Mouse (Mus musculus) thymus, postnatal 25 days (tissue): ENCODE measurements at regions not wholly inside any gene's neighbourhood (a gene's known extent, or its start where the extent isn't known, plus 50 kb on each side); places are given as distances from the start of the nearest gene placed in this dataset.

Experiments
- DNase-seq: peaks from one replicate; pipeline ENCODE4 v3.0.0; 2022

- no peak for DNase-seq
Measured at GRCm38 (mm10) chr1:125307223-125307622, 128.3 kb downstream of the Actr3 start.

GRCm38 (mm10) chr1:125298520-125299090, 136.9 kb downstream of the Actr3 start:
- DNase-seq: no peak

GRCm38 (mm10) chr1:125295646-125296045, 139.9 kb downstream of the Actr3 start:
- DNase-seq: no peak

DNA sequence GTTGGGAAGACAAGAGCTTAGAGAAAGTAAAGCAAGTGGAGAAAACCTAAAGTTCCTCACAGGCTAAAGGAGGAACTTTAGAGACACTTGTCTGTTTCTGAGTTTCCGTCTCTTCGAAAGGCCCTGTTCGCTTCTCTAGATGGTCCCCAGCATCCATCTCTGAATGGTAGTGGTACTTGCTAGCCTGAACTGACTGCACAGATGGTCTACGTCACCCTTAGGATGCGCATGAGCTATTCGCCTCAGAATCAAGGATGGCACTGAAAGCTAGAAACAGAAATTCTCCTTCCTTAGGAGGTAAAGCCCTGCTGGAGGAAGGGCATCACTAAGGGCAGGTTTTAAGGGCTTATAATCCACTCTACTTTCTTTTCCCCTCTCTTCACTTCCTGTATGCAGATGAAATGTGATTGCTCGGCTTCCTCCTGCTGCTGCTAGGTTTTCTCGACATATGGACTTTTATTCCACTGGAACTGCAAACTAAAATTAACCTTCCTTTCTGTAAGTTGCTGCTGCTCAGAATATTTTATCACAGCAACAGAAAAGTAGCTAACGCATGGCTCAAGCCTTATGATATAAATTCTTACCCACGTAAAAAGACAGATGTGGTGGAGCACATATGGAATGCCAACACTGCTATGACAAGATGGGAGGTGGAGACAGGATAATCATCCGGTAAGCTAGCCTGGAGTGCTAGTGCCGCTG, 145.1 kb downstream of the Actr3 start:
- DNase-seq: no peak

DNA sequence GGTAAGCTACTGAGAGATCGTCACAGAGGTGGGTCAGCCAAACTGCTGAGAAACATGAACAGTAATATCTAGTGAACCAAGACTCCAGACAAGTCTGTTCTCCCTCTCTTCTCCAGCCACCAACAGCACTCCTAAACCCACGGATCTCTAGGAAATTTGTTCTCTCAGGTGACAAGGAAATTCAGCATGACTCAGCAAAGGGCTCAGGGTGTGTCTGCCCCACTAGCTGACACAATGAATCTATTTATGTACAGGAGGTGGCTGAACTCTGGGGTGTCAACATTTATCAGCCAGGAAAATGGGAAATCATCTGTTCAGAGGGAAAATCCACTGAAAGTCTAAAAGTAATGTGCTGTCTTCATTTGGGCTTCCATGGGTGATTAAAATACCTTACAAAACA, 149.2 kb downstream of the Actr3 start:
- DNase-seq: no peak

GRCm38 (mm10) chr1:125284693-125285092, 150.8 kb downstream of the Actr3 start:
- no peak for DNase-seq

- DNase-seq: peak; percentile 11
Measured at GRCm38 (mm10) chr1:125273752-125274151, 161.8 kb downstream of the Actr3 start.

GRCm38 (mm10) chr1:125263684-125264083, 171.8 kb downstream of the Actr3 start:
- DNase-seq: peak; percentile 21

GRCm38 (mm10) chr1:125263068-125263467, 172.5 kb downstream of the Actr3 start:
- no peak for DNase-seq

- DNase-seq: no peak
Measured at GRCm38 (mm10) chr1:125242345-125242744, 193.2 kb downstream of the Actr3 start.

- no peak for DNase-seq
Measured at GRCm38 (mm10) chr1:125241717-125242116, 193.8 kb downstream of the Actr3 start.

DNA sequence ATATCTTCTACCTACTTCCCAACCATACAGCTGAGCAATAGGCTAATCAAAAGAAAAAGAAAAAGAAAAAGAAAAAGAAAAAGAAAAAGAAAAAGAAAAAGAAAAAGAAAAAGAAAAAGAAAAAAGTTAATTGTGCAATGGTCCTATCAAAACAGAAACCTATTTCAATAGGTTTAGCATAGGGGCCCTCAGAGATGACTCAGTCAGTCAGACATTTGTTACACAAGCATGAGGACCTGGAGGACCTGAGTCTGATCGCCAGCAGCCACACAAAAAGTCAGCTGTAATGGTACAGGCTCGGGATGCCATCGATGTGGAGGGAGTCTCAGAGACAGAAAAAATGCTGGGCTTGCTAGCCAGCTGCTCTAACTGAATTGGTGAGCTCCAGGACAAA, 197.9 kb downstream of the Actr3 start:
- DNase-seq: no peak

DNA sequence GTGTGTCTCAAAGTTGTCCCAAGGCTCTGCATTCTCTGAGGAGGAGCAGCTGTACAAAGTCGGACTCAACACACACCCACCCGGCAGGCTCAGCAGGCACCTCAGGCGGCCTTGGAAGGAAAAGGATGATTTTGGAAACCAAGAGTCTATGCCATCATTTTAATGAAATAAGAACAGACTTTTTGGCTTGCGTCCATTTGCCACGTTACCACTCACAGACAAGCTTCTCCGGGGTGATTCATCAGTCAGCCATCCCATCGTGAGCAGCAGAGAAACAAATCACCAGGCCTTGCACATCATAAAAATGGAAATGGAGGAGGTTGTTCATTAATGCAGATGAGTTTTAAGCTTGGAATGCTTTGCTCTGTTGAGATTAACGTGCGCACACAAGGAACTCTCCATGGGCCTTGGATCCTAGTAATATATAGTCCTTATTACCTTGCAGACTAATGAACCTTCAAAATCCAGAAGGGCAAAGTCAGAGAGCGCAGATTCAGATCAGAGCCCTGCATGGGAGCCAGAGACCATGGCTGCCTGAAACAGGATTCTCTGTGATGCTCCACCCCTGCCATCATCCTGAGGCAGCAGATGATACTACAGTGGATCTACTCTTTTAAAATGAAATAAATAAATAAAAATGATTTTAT, 198.5 kb downstream of the Actr3 start:
- no peak for DNase-seq

- no peak for DNase-seq
Measured at GRCm38 (mm10) chr1:125234747-125235146, 200.8 kb downstream of the Actr3 start.

DNA sequence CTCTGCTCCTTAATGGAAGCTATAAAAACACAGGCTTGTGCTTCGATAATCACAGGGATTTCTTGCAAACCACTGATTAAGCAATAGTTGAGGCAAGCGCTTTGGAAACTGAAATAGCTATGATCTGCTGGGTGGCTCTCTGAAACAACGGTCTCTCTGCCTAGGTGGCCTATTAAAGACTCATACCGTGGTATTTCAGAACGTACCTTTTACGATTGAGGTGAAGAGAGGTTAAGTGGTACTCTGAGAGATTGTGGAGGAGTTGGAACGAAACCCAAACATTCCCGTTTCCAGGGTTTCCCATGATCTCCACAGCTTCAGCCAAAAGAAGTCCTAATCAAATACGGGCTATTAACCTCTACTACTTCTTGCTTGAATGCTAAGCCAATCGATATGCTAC, 212.2 kb downstream of the Actr3 start:
- no peak for DNase-seq

DNA sequence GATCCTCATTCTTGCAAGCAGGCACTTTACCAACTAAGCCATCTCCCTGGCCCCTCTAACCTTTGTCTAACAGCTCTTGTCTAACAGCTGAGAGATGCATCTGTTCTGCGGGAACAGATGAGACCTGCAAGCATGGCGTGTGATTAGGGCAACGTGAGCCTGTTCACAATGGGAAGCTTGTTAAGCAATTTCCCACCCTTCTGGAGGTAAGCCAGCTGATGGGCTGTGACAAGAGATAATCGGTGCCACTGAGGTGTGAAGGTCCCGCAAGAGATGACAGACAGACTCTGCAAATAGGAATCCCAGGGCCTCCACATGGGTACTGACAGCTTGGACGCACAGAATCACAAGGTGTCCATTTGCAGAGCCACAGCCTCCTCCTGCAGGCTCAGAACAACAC, 219.3 kb downstream of the Actr3 start:
- DNase-seq: no peak

DNA sequence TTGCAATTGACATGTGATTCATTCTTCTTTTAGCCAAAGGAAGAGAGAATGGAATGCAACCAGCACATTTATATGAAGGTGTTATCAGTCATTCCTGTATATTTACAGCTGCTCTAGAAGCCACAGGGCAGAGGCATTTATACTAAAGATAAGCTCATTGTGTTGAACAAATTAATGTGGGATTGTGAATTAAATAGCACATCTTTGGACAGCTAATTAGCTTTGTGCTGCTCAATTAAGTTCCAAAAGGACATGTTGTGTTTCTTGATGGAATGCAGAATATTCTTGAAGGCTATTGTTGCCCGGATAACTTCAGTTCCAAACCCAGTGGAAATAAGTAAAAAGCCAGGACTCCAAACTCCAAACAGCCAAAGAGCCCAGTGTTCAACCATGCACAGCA, 248.4 kb downstream of the Actr3 start:
- DNase-seq: no peak

DNA sequence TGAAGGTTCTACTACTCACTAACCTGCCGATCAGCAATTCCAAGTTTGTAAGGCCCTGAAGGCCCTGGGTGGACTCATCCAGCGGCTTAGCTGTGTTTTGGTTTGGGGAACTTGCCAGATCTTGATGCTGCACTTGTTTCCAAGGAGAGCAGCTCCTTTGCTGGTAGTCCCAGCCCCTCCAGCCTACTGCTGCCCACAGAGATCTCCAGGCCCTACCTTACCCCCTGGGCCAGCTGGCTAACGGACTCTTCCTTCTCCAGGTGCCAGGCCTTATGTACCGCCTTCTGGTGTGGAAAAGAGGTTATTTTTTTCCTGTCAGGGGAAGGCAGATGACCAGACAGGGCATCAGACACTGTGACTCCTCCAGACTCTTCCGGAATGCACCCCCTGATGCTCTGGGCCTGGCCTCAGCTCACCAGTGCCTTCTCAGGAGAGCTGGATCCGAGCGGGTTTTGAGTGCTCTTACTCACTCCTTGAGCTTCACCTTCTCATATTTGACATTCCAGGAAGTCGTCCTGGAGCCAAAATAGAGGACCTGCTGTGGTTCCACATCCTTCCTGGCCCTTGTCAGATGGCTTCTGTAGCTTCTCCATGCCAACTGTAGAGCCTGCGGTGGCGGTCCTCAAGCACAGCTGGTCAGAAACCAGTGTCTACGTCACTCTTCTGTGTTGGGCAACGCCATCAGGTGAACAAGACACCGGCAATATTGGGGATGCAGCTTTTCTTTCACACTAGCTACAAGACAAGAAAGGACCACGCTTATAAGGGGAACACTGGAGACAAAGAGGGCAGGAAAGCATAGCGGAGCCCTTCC, 259.2 kb downstream of the Actr3 start:
- DNase-seq: no peak

DNA sequence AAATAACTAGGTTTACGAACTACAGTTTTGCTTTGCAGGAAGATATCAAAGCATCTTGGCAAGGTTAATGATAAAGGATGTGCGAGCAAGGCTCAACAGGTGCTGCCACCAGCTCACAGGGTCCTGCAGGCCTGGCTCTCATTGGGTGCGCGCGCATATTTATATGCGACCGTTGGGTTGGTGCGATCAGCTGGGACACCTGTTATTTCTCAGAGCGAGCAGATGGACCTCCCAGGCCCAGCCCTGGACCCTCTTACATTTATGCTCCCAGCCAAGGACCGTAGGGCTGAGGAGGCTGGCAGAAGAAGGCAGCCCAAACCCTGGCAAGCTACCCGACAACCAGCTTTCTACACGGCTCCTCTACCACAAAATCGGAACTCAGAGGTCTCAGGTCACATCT, 260.8 kb downstream of the Actr3 start:
- DNase-seq: no peak

GRCm38 (mm10) chr1:125172474-125172873, 263.1 kb downstream of the Actr3 start:
- no peak for DNase-seq

DNA sequence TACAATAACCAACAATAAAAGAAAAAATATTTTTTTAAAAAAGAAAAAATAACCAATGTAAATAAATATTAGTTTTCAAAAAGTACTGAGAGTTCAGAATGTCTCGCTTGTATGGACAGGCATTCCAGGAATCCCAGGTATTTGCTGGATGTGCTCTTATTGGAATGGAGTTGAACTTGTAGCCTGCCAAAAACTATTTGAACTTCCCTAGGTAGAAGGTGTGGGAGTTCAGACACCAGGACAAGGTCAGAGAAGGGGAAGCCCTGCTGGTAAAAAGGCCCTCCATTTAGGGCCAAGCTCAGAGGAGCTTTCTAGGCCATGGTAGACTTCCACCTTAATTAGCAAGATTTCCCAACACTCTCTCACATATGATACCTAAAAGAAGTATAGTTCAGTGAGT, 270.3 kb downstream of the Actr3 start:
- no peak for DNase-seq

- no peak for DNase-seq
Measured at GRCm38 (mm10) chr1:125158481-125158880, 277.0 kb downstream of the Actr3 start.

DNA sequence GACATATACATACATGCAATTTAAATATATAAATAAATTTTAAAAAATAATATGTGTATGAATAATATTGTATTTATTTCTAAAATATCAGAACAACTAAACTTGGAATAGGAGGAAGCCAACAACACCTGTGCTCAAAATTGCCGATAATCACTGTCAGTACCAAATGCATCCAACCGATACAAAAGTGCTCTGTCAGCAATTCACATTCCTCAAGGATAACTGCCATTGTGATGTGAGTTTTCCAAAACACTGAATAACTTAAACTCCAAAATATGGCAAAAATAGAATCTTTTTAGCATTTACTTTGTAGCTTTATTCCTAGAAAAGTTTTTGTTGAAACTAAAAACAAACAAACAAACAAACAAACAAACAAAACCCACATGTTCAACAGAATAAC, 279.4 kb downstream of the Actr3 start:
- DNase-seq: no peak

- DNase-seq: no peak
Measured at GRCm38 (mm10) chr1:125149817-125150216, 285.7 kb downstream of the Actr3 start.
